Mouse (Mus musculus): ENCODE results near the gene Dao. TPM values are rescaled to one million over a fixed set of nuclear protein-coding genes. Genes with fewer than 3 reads are reported as not detected.

The Dao gene
- total RNA-seq, 1 experiment: 0.18 TPM

DNA sequence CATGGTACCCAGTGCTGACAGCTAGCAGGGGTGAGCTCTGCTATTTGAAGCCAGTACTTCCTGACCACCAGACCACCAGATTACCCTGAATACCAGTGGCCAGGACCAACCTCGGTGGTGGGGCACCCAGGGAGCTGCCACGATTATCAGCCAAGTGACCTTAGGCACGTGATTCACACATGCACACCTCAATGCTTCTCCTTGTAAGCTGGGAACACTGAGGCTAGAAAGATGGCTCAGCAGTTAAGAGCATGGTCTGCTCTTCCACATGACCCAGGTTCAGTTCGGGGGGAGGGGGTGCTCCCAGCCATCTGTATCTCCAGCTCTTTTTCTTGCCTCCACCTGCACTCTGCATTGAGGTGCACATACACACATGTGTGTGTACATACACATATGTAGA lies 5.5 kb downstream of the Dao start:
- DNase-seq (ENCODE audit: low read depth, low spot score): no peak
- H3K36me3 ChIP-seq (ENCODE audit: control insufficient read depth, insufficient read depth, low read length, poor library complexity, severe bottlenecking): no peaks in the 10 kb centered on the region
- no peak overlapping the region for H3K27ac ChIP-seq (ENCODE audit: insufficient read depth, low read depth, low read length, poor library complexity, severe bottlenecking)
- peaks cover 0 to 4% of the 10 kb centered on the region in 2 experiments; a peak in 2 of 4 replicates for H3K4me1 ChIP-seq (ENCODE audit: control insufficient read depth in 2 of 2, insufficient read depth in 2 of 2, low read length in 2 of 2, poor library complexity in 1 of 2)
- H3K9me3 ChIP-seq (ENCODE audit: control insufficient read depth, insufficient read depth, low read depth, low read length): no peaks in the 10 kb centered on the region
- no peak overlapping the region for H3K4me3 ChIP-seq (ENCODE audit: insufficient read depth in 1 of 2, low read depth in 1 of 2, low read length in 2 of 2, poor library complexity in 1 of 2, severe bottlenecking in 1 of 2)
- H3K9ac ChIP-seq (ENCODE audit: insufficient read depth, low read depth, low read length, poor library complexity, severe bottlenecking): no peak overlapping the region
- TF ChIP-seq ZC3H11A (IDR thresholded peaks at IDR 0.05; ENCODE audit: borderline replicate concordance, low read depth, low read length) (no peak), MAFK (IDR thresholded peaks at IDR 0.05; ENCODE audit: insufficient read depth, low read depth, low read length) (no peak), HCFC1 (IDR thresholded peaks at IDR 0.05; ENCODE audit: borderline replicate concordance, insufficient read depth, low read length) (no peak)
- in situ Hi-C loops (cut with MboI; ENCODE audit: low sequenced_read_pairs in 2 of 2, unreplicated experiment in 2 of 2): no loop called here

DNA sequence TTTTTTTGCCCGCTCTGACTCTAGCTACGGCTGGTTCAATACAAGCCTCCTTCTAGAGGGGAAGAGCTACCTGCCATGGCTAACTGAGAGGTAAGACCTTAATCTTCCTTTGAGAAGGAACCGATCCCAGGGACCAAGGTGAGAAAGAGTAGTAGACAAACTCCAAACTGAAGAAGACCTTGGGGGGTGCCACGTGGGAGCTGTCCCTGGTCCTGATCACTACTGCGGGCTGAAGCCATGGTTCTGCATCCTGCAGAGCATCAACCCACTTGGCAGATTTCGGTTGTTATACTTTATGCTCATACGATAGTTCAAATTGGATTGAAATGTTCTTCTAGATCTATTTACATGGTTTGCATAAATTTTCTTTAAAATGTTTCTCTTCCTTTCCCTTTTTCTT lies 11.6 kb downstream of the Dao start:
- Histone ChIP-seq H3K4me3 (ENCODE audit: insufficient read depth in 1 of 2, low read depth in 1 of 2, low read length in 2 of 2, poor library complexity in 1 of 2, severe bottlenecking in 1 of 2) (no peak overlapping the region), H3K9me3 (ENCODE audit: control insufficient read depth, insufficient read depth, low read depth, low read length) (no peaks in the 10 kb centered on the region), H3K27ac (ENCODE audit: insufficient read depth, low read depth, low read length, poor library complexity, severe bottlenecking) (no peak overlapping the region), H3K36me3 (ENCODE audit: control insufficient read depth, insufficient read depth, low read length, poor library complexity, severe bottlenecking) (no peaks in the 10 kb centered on the region), H3K9ac (ENCODE audit: insufficient read depth, low read depth, low read length, poor library complexity, severe bottlenecking) (no peak overlapping the region), H3K4me1 (ENCODE audit: control insufficient read depth in 2 of 2, insufficient read depth in 2 of 2, low read length in 2 of 2, poor library complexity in 1 of 2) (no peaks in the 10 kb centered on the region)
- in situ Hi-C loops (cut with MboI; ENCODE audit: low sequenced_read_pairs in 2 of 2, unreplicated experiment in 2 of 2): no loop called here
- DNase-seq (ENCODE audit: low read depth, low spot score): no peak
- TF ChIP-seq CHD2 (IDR thresholded peaks at IDR 0.05; ENCODE audit: low read depth, low read length) (no peak), HCFC1 (IDR thresholded peaks at IDR 0.05; ENCODE audit: borderline replicate concordance, insufficient read depth, low read length) (no peak), ZNF384 (IDR thresholded peaks at IDR 0.05; ENCODE audit: low read depth, low read length) (no peak), ZC3H11A (IDR thresholded peaks at IDR 0.05; ENCODE audit: borderline replicate concordance, low read depth, low read length) (no peak), MAFK (IDR thresholded peaks at IDR 0.05; ENCODE audit: insufficient read depth, low read depth, low read length) (no peak)

DNA sequence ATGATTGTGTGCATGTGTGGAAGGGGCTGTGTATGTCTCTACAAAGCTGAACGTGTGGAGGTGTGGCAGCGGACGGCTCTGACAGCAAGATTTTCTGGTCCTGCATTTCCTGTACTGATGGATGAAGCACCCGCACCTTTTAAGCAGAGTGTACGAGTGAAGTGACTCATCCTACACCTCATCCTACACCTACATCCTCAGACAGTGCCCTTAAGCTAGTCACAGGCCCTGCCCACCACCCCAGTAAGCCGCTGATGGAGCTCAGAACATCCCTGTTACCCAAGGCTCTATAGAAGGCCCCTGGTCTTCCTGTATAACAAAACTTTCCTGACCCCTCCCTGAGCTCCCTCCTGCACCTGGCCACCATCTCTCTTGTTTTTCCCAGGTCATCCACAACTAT lies 20.9 kb downstream of the Dao start:
- no peaks in the 10 kb centered on the region for H3K9me3 ChIP-seq (ENCODE audit: control insufficient read depth, insufficient read depth, low read depth, low read length)
- DNase-seq (ENCODE audit: low read depth, low spot score): no peak
- no peak overlapping the region for H3K27ac ChIP-seq (ENCODE audit: insufficient read depth, low read depth, low read length, poor library complexity, severe bottlenecking)
- in situ Hi-C loops (cut with MboI; ENCODE audit: low sequenced_read_pairs in 2 of 2, unreplicated experiment in 2 of 2): no loop called here
- no peaks in the 10 kb centered on the region for H3K36me3 ChIP-seq (ENCODE audit: control insufficient read depth, insufficient read depth, low read length, poor library complexity, severe bottlenecking)
- no peak overlapping the region for H3K9ac ChIP-seq (ENCODE audit: insufficient read depth, low read depth, low read length, poor library complexity, severe bottlenecking)
- H3K4me3 ChIP-seq (ENCODE audit: insufficient read depth in 1 of 2, low read depth in 1 of 2, low read length in 2 of 2, poor library complexity in 1 of 2, severe bottlenecking in 1 of 2): no peak overlapping the region
- peaks cover 0 to 2% of the 10 kb centered on the region in 2 experiments; a peak in 2 of 4 replicates for H3K4me1 ChIP-seq (ENCODE audit: control insufficient read depth in 2 of 2, insufficient read depth in 2 of 2, low read length in 2 of 2, poor library complexity in 1 of 2)
- TF ChIP-seq HCFC1 (IDR thresholded peaks at IDR 0.05; ENCODE audit: borderline replicate concordance, insufficient read depth, low read length): no peak
- no peak for TF ChIP-seq MAFK (IDR thresholded peaks at IDR 0.05; ENCODE audit: insufficient read depth, low read depth, low read length)
- TF ChIP-seq ZC3H11A (IDR thresholded peaks at IDR 0.05; ENCODE audit: borderline replicate concordance, low read depth, low read length): no peak
- TF ChIP-seq ZNF384 (IDR thresholded peaks at IDR 0.05; ENCODE audit: low read depth, low read length): no peak
- no peak for TF ChIP-seq CHD2 (IDR thresholded peaks at IDR 0.05; ENCODE audit: low read depth, low read length)

DNA sequence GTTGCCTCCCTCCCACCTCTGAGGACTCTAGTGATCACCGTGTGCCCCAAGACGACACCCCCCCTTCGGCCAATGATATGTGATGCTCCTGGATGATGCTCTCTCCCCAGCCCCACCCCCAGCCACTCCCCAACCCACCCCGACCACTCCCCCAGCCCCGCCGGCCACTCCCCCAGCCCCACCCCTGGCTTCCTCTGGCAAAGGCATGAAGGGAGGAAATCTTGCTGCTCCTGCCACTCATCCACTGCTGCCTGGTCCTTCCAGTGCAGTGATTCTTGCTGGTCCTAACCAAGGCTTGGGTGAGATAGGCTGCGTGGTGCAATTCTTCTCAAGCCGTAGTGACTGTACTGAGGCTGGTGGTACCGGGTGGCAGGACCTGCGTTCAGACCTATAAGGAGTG lies 21.4 kb downstream of the Dao start:
- Histone ChIP-seq H3K27ac (ENCODE audit: insufficient read depth, low read depth, low read length, poor library complexity, severe bottlenecking) (no peak overlapping the region), H3K9me3 (ENCODE audit: control insufficient read depth, insufficient read depth, low read depth, low read length) (no peaks in the 10 kb centered on the region), H3K9ac (ENCODE audit: insufficient read depth, low read depth, low read length, poor library complexity, severe bottlenecking) (no peak overlapping the region), H3K4me1 (ENCODE audit: control insufficient read depth in 2 of 2, insufficient read depth in 2 of 2, low read length in 2 of 2, poor library complexity in 1 of 2) (peaks cover 3 to 4% of the 10 kb centered on the region in 2 experiments; a peak in 3 of 4 replicates), H3K36me3 (ENCODE audit: control insufficient read depth, insufficient read depth, low read length, poor library complexity, severe bottlenecking) (no peaks in the 10 kb centered on the region), H3K4me3 (ENCODE audit: insufficient read depth in 1 of 2, low read depth in 1 of 2, low read length in 2 of 2, poor library complexity in 1 of 2, severe bottlenecking in 1 of 2) (no peak overlapping the region)
- in situ Hi-C loops (cut with MboI; ENCODE audit: low sequenced_read_pairs in 2 of 2, unreplicated experiment in 2 of 2): no loop called here
- TF ChIP-seq MAFK (IDR thresholded peaks at IDR 0.05; ENCODE audit: insufficient read depth, low read depth, low read length): no peak
- no peak for TF ChIP-seq CHD2 (IDR thresholded peaks at IDR 0.05; ENCODE audit: low read depth, low read length)
- TF ChIP-seq HCFC1 (IDR thresholded peaks at IDR 0.05; ENCODE audit: borderline replicate concordance, insufficient read depth, low read length): no peak
- no peak for TF ChIP-seq ZC3H11A (IDR thresholded peaks at IDR 0.05; ENCODE audit: borderline replicate concordance, low read depth, low read length)
- DNase-seq (ENCODE audit: low read depth, low spot score): no peak
